9 mouse cellular contexts compared by ENCODE assay signal in the genomic region with DNA sequence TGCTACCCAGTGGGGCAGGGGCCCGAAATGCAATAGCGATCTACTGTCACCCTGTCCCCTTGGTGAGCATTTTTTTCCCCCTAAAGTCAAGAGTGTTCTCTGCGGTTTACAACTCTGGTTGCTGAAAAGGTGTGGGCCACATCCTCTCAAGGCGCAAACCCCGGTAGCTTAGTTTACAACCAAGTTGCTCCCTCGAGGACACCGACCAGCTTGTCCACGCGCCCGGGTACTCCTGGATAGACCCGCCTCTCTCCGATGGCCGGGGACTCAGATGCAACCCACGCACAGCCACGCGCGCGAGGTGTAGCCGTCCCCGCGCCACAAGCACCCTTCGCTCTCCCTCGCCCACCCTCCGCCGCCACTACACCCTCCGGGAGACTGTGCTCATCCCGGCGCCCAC. TPM values are rescaled to one million over a fixed set of nuclear protein-coding genes. Genes with fewer than 3 reads are reported as not detected.
DNase-seq lines count a peak whose midpoint lies in the region; ATAC-seq and TF ChIP-seq lines count a peak whose summit lies in the region.
"Had no signal": no experiment of that assay in that cellular context is flagged by ENCODE, and none has a peak within 500 bp of the region (broad histone marks: within the 10 kb centered on the region; RNA-seq: fewer than 3 reads in every experiment).

No protein-coding gene starts in this region.

- no peaks in the 10 kb centered on the region for H3K27me3 ChIP-seq in forebrain, embryonic 14.5 days (replicated peaks; ENCODE audit: control insufficient read depth, insufficient read depth, low read length)
- peaks cover 19% of the 10 kb centered on the region for H3K27me3 ChIP-seq in liver, embryonic 13.5 days
- H3K27me3 ChIP-seq in neural tube, embryonic 15.5 days (replicated peaks), result no peaks in the 10 kb centered on the region

- intact Hi-C loops in gastrocnemius, adult 2 months (cut with DNase I), result no loop called here

- H3K4me1 ChIP-seq in forebrain, embryonic 14.5 days (ENCODE audit: control insufficient read depth, insufficient read depth, low read length), result peaks cover 8% of the 10 kb centered on the region; the same call in 1 of the 2 replicates
- peaks cover 15% of the 10 kb centered on the region for H3K4me1 ChIP-seq in liver, embryonic 13.5 days (replicated peaks)
- peaks cover 21% of the 10 kb centered on the region for H3K4me1 ChIP-seq in neural tube, embryonic 15.5 days

- H3K36me3 ChIP-seq in forebrain, embryonic 14.5 days (ENCODE audit: control insufficient read depth, insufficient read depth, low read length), result no peaks in the 10 kb centered on the region
- no peaks in the 10 kb centered on the region for H3K36me3 ChIP-seq in liver, embryonic 13.5 days
- H3K36me3 ChIP-seq in neural tube, embryonic 15.5 days, result no peaks in the 10 kb centered on the region
- H3K36me3 ChIP-seq: G1E had no signal

- H3K9me3 ChIP-seq in forebrain, embryonic 14.5 days (replicated peaks; ENCODE audit: control insufficient read depth, low read length), result no peaks in the 10 kb centered on the region
- no peaks in the 10 kb centered on the region for H3K9me3 ChIP-seq in liver, embryonic 13.5 days (replicated peaks)
- H3K9me3 ChIP-seq in neural tube, embryonic 15.5 days (replicated peaks), result no peaks in the 10 kb centered on the region

- peak overlapping the region; percentile 72 for H3K27ac ChIP-seq in gastrocnemius, adult 2 months
- no peak overlapping the region for H3K27ac ChIP-seq in forebrain, embryonic 14.5 days (ENCODE audit: low read depth, low read length)
- no peak overlapping the region for H3K27ac ChIP-seq in liver, embryonic 13.5 days
- peak overlapping the region; percentile 68; the same call in 1 of the 2 replicates for H3K27ac ChIP-seq in neural tube, embryonic 15.5 days (replicated peaks)

- peak overlapping the region; percentile 86 for H3K4me2 ChIP-seq in forebrain, embryonic 14.5 days (ENCODE audit: low read length)
- H3K4me2 ChIP-seq in liver, embryonic 13.5 days, result peak overlapping the region; percentile 89
- peak overlapping the region; percentile 94 for H3K4me2 ChIP-seq in neural tube, embryonic 15.5 days

- TF ChIP-seq CTCF in gastrocnemius, adult 2 months (IDR thresholded peaks at IDR 0.05), result no peak

- ATAC-seq in CD4-positive, CD25-positive, alpha-beta regulatory T cell, adult 4 months, result peak; percentile 67
- ATAC-seq in forebrain, embryonic 14.5 days, result no peak
- no peak; the same call in 1 of the 2 replicates for ATAC-seq in liver, embryonic 13.5 days (ENCODE audit: low read depth)
- ATAC-seq in neural tube, embryonic 15.5 days (ENCODE audit: low FRiP score), result peak; percentile 83

- peak overlapping the region; percentile 68 for H3K9ac ChIP-seq in forebrain, embryonic 14.5 days (ENCODE audit: low read length)
- peak overlapping the region; percentile 69 for H3K9ac ChIP-seq in liver, embryonic 13.5 days
- peak overlapping the region; percentile 69 for H3K9ac ChIP-seq in neural tube, embryonic 15.5 days (replicated peaks)

- DNase-seq in gastrocnemius, adult 2 months, result no peak
- no peak for DNase-seq in gastrocnemius, postnatal 25 days
- DNase-seq in forebrain, embryonic 14.5 days (ENCODE audit: low spot score), result no peak
- DNase-seq in liver, embryonic 13.5 days, result no peak
- no peak for DNase-seq in adrenal gland, adult 2 months
- no peak for DNase-seq in layer of hippocampus, postnatal 36 days

- peak overlapping the region; percentile 87 for H3K4me3 ChIP-seq in gastrocnemius, adult 2 months
- H3K4me3 ChIP-seq in forebrain, embryonic 14.5 days (ENCODE audit: low read depth, low read length), result peak overlapping the region; percentile 63
- H3K4me3 ChIP-seq in liver, embryonic 13.5 days (replicated peaks), result peak overlapping the region; percentile 66
- H3K4me3 ChIP-seq in neural tube, embryonic 15.5 days (replicated peaks), result peak overlapping the region; percentile 71

- 2% methylated on average over 28 of the region's 28 CpGs for WGBS in forebrain, embryonic 14.5 days
- 1% methylated on average over 28 of the region's 28 CpGs for WGBS in liver, embryonic 13.5 days (ENCODE audit: insufficient replicate concordance)
- 1% methylated on average over 27 of the region's 28 CpGs for WGBS in neural tube, embryonic 15.5 days

RNA-seq across cellular contexts. Expression of gene Otulinl, which starts 0.4 kb away (rescaled TPM):
- under 1 TPM; 0.43 to 0.61 TPM for total RNA-seq in gastrocnemius, adult 2 months (2021)
- total RNA-seq in gastrocnemius, postnatal 25 days (2021), result 1 to 10 TPM in 1 of 2 experiments, under 1 TPM in 1; 0.35 to 1.3 TPM
- polyA plus RNA-seq in CD4-positive, CD25-positive, alpha-beta regulatory T cell, adult 4 months (2017; shearing (Covaris generic)), result 100 to 1,000 TPM; 216 to 235 TPM
- 13.2 and 14.2 TPM in 2 replicates for polyA plus RNA-seq in forebrain, embryonic 14.5 days (2014; fragmentation: Nextera tagmentation; extraction: Ambion mirVana)
- 8.0 and 9.1 TPM in 2 replicates for polyA plus RNA-seq in liver, embryonic 13.5 days (2015; fragmentation: Nextera tagmentation; extraction: Ambion mirVana)
- 16.2 and 18.9 TPM in 2 replicates for polyA plus RNA-seq in neural tube, embryonic 15.5 days (2015; fragmentation: Nextera tagmentation; extraction: Ambion mirVana)
- total RNA-seq in adrenal gland, adult 2 months (2021), result 1 to 10 TPM; 4.4 to 5.0 TPM
- polyA plus RNA-seq in adrenal gland, adult 2 months (2012; rRNA removed), result 1.2 and 1.5 TPM in 2 replicates
- total RNA-seq in layer of hippocampus, postnatal 36 days (2021), result 10 to 100 TPM; 30.0 to 33.1 TPM
- total RNA-seq: G1E had no signal
- polyA plus RNA-seq: G1E had no signal

RNA-seq across cellular contexts. Expression of gene Otulin, which starts 50.5 kb away (rescaled TPM):
- 10 to 100 TPM; 16.2 to 20.7 TPM for total RNA-seq in gastrocnemius, adult 2 months (2021)
- 10 to 100 TPM; 21.1 to 23.3 TPM for total RNA-seq in gastrocnemius, postnatal 25 days (2021)
- polyA plus RNA-seq in CD4-positive, CD25-positive, alpha-beta regulatory T cell, adult 4 months (2017; shearing (Covaris generic)), result 10 to 100 TPM; 10.7 to 10.8 TPM
- polyA plus RNA-seq in forebrain, embryonic 14.5 days (2014; fragmentation: Nextera tagmentation; extraction: Ambion mirVana), result 35.0 and 36.0 TPM in 2 replicates
- polyA plus RNA-seq in liver, embryonic 13.5 days (2015; fragmentation: Nextera tagmentation; extraction: Ambion mirVana), result 20.7 and 22.0 TPM in 2 replicates
- 20.5 and 26.7 TPM in 2 replicates for polyA plus RNA-seq in neural tube, embryonic 15.5 days (2015; fragmentation: Nextera tagmentation; extraction: Ambion mirVana)
- 10 to 100 TPM; 34.7 to 38.7 TPM for total RNA-seq in adrenal gland, adult 2 months (2021)
- polyA plus RNA-seq in adrenal gland, adult 2 months (2012; rRNA removed), result 19.4 and 31.2 TPM in 2 replicates
- 10 to 100 TPM; 18.4 to 19.4 TPM for total RNA-seq in layer of hippocampus, postnatal 36 days (2021)

Comparison
In these comparisons a context has a peak if more than half of its experiments do, and no peak if none do; other contexts are left out.
1. H3K27ac ChIP-seq: peak in gastrocnemius, adult 2 months (single experiment) and neural tube, embryonic 15.5 days (single experiment); none in forebrain, embryonic 14.5 days (single experiment) and liver, embryonic 13.5 days (single experiment).
2. ATAC-seq: peak in CD4-positive, CD25-positive, alpha-beta regulatory T cell, adult 4 months (single experiment) and neural tube, embryonic 15.5 days (single experiment); none in forebrain, embryonic 14.5 days (single experiment) and liver, embryonic 13.5 days (single experiment).
3. RNA of gene Otulinl, which starts 0.4 kb away (polyA plus RNA-seq): 216 to 235 TPM in CD4-positive, CD25-positive, alpha-beta regulatory T cell, adult 4 months; 16.2 to 18.9 TPM in neural tube, embryonic 15.5 days, 13.2 to 14.2 TPM in forebrain, embryonic 14.5 days, 8.0 to 9.1 TPM in liver, embryonic 13.5 days and 1.2 to 1.5 TPM in adrenal gland, adult 2 months; every median in the first group is over 10 times any median in the second.
4. Peak in every context shown above with its lines, with median percentiles within 50 percentile points of each other: H3K4me3 ChIP-seq, H3K4me2 ChIP-seq and H3K9ac ChIP-seq.